Mouse (Mus musculus): ENCODE measurements around the gene Gcc2. TPM values are rescaled to one million over a fixed set of nuclear protein-coding genes. Genes with fewer than 3 reads are reported as not detected.
"Not testable (repeated sequence)": the region's sequence is repeated elsewhere in the genome, so short reads cannot be mapped to it uniquely, and the experiment has no call there.

The Gcc2 gene
- polyA plus RNA-seq, 2 experiments from 2014 or later = 62.8 to 84.8 TPM

- ATAC-seq = peak; percentile 20
Observed at GRCm38 (mm10) chr10:58231779-58232640, 23.3 kb upstream of the Gcc2 start.

GRCm38 (mm10) chr10:58232641-58232969, 22.7 kb upstream of the Gcc2 start, which contains the start of gene Duxf3:
Duxf3 (minus strand) TSS chr10:58232675.
- ATAC-seq = not testable (repeated sequence)

GRCm38 (mm10) chr10:58233054-58233739, 22.1 kb upstream of the Gcc2 start:
- not testable (repeated sequence) for ATAC-seq

GRCm38 (mm10) chr10:58233740-58234121, 21.6 kb upstream of the Gcc2 start:
- ATAC-seq = not testable (repeated sequence)

- not testable (repeated sequence) for ATAC-seq
Observed at GRCm38 (mm10) chr10:58234985-58235384, 20.3 kb upstream of the Gcc2 start.

GRCm38 (mm10) chr10:58236613-58237012, 18.7 kb upstream of the Gcc2 start, which contains the start of gene Gm4981:
Gm4981 (minus strand) TSS chr10:58236701.
- ATAC-seq = no peak

- not testable (repeated sequence) for ATAC-seq
Observed at GRCm38 (mm10) chr10:58238984-58239740, 16.1 kb upstream of the Gcc2 start.

- no peak for ATAC-seq
Observed at GRCm38 (mm10) chr10:58249535-58249934, 5.8 kb upstream of the Gcc2 start.

- no peak for ATAC-seq
Observed at GRCm38 (mm10) chr10:58254635-58255175, 592 bp upstream of the Gcc2 start.

GRCm38 (mm10) chr10:58255954-58256353, 657 bp downstream of the Gcc2 start:
- ATAC-seq = no peak

- no peak for ATAC-seq
Observed at GRCm38 (mm10) chr10:58258466-58258865, 3.2 kb downstream of the Gcc2 start.

GRCm38 (mm10) chr10:58282238-58282637, 26.9 kb downstream of the Gcc2 start:
- peak; percentile 89 for ATAC-seq

- no peak for ATAC-seq
Observed at GRCm38 (mm10) chr10:58290742-58291141, 35.4 kb downstream of the Gcc2 start.

- ATAC-seq = no peak
Observed at GRCm38 (mm10) chr10:58294246-58294645, 38.9 kb downstream of the Gcc2 start.

GRCm38 (mm10) chr10:58295605-58296004, 40.3 kb downstream of the Gcc2 start:
- no peak for ATAC-seq

- no peak for ATAC-seq
Observed at GRCm38 (mm10) chr10:58304996-58305395, 49.7 kb downstream of the Gcc2 start.

GRCm38 (mm10) chr10:58306897-58307296, 51.6 kb downstream of the Gcc2 start:
- no peak for ATAC-seq

GRCm38 (mm10) chr10:58310791-58311190, 55.5 kb downstream of the Gcc2 start:
- ATAC-seq = no peak

- ATAC-seq = no peak
Observed at GRCm38 (mm10) chr10:58312887-58313286, 57.6 kb downstream of the Gcc2 start.

GRCm38 (mm10) chr10:58320881-58321280, 65.6 kb downstream of the Gcc2 start:
- no peak for ATAC-seq

- ATAC-seq = peak; percentile 5
Observed at GRCm38 (mm10) chr10:58322361-58323027, 67.2 kb downstream of the Gcc2 start.
